Comparison of ENCODE assay signal across 14 mouse cellular contexts in genomic region chr17:63935408-63935807, GRCm38 (mm10).
"Had no signal": no experiment of that assay in that cellular context is flagged by ENCODE, and none has a peak within 500 bp of the region (broad histone marks: within the 10 kb centered on the region; RNA-seq: fewer than 3 reads in every experiment).

No protein-coding gene starts in this region.

- DNase-seq: kidney, adult 18-20 months; kidney, postnatal 10 days; kidney, postnatal 36 days; layer of hippocampus, postnatal 36 days; lung, embryonic 14.5 days; thymus, postnatal 25 days had no signal

- ATAC-seq: liver, embryonic 12.5 days; lung, postnatal 0 days; midbrain, embryonic 15.5 days had no signal

- H3K4me1 ChIP-seq: liver, embryonic 12.5 days had no signal

- H3K27ac ChIP-seq: left cerebral cortex, adult 2 months; liver, embryonic 12.5 days; macrophage; midbrain, embryonic 12.5 days; midbrain, embryonic 15.5 days; neural tube, embryonic 13.5 days had no signal

- H3K27me3 ChIP-seq: liver, embryonic 12.5 days; midbrain, embryonic 12.5 days; midbrain, embryonic 15.5 days; neural tube, embryonic 13.5 days had no signal

- H3K4me2 ChIP-seq: liver, embryonic 12.5 days; lung, embryonic 14.5 days; midbrain, embryonic 12.5 days; midbrain, embryonic 15.5 days; neural tube, embryonic 13.5 days had no signal

- H3K36me3 ChIP-seq: midbrain, embryonic 15.5 days had no signal

- H3K4me3 ChIP-seq: left cerebral cortex, adult 2 months; liver, embryonic 12.5 days; midbrain, embryonic 12.5 days; midbrain, embryonic 15.5 days; myocyte; neural tube, embryonic 13.5 days had no signal

- H3K9me3 ChIP-seq: liver, embryonic 12.5 days; midbrain, embryonic 12.5 days; midbrain, embryonic 15.5 days; neural tube, embryonic 13.5 days had no signal

- H3K9ac ChIP-seq: liver, embryonic 12.5 days; lung, embryonic 14.5 days; midbrain, embryonic 12.5 days; midbrain, embryonic 15.5 days; neural tube, embryonic 13.5 days had no signal
